Mouse (Mus musculus): ENCODE results near the gene Pgm5.

Gene Pgm5

DNA sequence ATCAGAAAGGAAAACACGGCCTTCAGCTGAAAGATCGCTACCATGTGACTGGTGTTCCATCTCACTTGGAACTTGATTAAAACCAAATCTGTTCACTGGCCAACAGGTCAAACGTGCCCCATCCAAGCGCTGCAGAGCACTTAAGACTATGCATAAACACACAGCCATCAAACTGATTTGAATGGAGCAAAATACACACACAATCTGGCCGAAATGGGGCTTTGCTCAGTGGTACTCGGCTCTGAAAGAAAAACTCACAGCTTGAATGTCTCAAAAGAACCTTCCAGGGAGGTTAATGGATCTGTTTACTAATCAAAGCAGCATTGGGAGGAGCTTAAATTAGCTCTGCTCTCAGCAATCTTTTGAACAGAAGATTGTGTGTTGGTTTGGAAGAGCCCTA lies 81.7 kb downstream of the Pgm5 start:
- DNase-seq (ENCODE audit: low spot score in 2 of 2): no peak

DNA sequence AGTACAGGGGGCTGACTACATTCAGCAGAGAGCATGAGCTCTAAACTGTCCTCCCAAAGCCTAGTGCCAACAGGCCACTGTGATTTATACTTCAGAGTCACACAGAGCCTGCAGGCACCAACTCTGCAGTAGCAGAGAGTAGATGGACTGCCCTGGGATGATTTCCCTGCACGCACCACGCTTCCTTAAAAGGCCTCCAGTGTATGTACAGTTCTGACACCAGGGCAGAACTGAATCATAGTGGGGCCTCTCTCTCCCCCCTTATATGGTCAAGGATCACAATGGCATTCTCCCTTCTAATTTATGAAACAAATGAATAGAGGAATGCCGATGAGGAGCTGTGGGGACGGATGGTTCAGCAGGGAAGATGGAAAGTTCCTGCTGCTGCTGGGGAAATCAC lies 91.3 kb downstream of the Pgm5 start:
- no peak for DNase-seq (ENCODE audit: low spot score in 2 of 2)

DNA sequence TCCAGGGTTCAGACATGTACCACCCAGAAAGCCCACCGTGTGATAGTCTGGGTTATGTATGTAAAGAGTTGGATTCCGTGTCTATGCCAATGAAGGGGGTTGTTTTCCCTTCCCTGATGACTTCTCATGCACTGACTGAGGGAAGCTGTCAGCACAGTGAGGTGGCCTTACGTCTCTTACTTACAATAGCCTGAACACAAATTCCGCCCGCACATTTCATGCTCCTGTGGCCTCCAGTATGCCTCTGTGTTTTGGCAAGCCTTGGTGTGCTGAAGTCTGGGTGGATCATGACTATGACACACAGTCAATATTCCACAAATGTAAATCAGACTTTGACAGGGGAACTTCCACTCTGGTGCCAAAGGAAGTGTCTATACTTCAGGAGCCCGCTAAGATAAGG lies 94.3 kb downstream of the Pgm5 start:
- DNase-seq (ENCODE audit: low spot score in 2 of 2): no peak

DNA sequence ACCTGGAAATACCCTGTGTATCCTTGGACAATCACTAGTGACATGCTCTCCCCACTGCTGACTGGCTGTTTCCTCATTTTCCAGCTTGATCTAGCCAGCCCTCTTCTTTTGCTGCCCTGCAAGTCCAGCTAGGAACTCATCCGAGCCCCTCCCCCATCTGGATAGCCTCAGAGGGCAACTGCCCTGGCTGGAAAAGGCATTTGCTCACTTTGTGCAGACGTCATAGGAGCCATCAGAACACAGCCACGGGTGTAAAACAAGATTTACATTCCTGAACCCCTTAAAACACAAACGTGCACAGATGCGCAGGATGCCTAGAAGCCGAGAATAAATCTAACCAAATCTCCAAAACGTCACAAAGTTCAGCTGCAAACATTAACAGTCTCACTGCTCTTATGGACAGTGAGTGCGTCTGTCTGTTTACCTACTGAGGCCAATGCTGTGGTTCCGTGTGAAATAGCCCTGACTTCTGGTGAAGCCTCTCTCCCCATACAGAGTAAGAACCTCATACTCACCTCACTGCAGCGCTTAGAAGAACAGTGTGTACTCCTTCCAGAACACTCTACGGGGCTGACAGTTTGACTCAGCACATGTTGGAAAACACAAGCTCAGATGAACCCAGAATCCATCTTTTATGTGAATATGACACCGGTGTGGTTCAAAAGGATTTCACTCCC lies 99.0 kb downstream of the Pgm5 start:
- no peak for DNase-seq (ENCODE audit: low spot score in 2 of 2)

DNA sequence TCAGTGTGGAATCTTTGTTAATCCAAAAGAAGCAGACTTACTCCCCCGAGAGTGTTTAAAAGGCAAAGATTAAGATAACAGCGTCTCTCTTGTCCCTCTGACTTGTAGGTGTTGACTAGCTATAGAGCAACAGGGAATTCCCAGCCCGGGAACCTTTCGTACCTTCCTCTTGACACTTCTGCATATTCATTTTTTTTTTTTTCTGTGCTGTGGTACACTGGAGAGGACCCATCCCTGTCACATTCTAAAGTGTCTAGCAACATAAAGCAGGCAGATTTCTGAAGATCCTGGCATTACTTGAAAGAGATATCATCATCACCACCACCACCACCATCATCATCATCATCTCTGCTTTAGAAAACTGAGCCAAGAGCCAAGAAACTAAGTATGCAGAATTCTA lies 105.0 kb downstream of the Pgm5 start:
- DNase-seq (ENCODE audit: low spot score in 2 of 2): no peak

DNA sequence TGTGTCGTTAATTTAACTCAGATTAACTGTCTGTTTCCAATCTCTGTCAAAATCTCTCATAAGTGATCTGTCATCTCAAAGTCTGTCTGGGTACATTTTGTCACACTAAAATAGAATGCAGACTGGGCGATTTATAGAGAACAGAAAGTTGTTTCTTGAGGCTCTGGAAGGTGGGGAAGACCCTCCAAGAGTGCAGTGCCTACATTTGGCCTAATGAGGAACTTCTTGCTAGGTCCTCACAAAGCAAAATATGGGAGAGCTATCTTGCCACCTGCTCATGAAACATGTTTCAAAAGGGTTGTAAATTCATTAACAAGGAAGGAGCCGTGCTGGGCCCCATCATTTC lies 107.2 kb downstream of the Pgm5 start:
- DNase-seq (ENCODE audit: low spot score in 2 of 2): no peak

DNA sequence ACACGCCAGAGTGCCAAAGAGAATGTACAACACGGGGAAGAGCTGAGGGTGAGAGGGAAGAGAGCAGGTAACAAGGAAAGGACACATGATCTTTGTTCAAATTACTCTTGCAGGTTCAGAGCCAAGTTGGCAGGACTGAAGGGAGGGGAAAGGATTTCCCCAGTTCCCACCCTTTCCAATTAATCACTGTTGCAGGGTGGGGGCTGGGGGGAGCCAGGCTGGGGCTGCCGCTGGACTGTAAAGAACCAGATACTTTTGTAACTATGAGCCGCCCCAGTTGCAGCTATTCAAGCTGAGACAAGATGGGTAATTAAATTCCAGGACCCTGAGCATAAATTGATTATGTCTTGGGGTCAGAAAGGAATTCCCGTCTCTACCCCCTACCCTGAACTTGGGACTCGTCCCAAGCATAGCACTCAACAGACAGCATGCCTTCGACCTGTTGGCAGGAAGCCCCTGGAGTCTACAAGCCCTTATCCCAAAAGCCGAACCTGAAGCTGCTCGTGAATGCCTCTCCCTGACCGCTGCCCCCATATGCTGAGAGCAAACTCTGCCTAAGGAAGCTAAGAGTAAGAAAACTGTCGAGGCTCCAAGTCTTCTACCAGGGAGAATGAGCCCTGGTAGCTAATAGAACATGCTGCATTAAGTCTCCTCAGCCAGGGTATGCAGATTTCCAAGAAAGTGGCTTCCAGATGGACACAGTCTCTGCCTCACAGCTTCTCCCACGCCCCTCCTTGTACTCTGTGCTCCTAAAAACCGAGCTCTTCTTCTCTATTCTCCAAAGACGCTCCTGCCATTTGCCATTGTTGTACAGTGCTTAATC lies 107.8 kb downstream of the Pgm5 start:
- DNase-seq (ENCODE audit: low spot score in 2 of 2): no peak

DNA sequence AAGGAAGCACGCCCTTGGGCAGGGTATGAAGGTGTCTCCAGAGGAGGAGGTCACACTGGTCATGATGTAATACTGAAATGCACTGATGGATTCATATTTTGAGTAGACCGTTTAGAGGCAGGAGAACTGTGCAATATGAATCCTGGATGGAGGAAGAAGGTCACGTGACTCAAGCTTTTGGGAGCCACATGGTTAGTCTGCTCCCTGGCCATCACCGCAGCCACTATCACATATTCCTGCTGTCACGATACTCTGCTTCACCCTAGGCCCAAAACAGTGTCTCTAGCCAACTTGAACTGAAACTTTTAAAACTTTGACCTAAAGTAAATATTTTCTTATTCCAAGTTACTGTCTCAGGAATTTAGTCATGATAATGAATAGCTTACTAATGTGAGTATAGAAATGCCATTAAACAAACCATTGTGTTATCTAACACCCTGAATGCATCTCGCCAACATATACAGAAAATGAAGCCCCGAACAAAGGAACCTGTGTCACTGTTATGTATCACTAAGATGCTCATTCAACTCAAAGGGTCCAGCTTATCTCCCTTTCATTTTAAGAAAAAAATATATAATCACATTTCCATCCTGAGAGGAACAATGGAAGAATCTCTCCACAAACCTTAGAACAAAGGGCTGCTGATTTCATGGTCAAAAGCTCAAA lies 108.6 kb downstream of the Pgm5 start:
- DNase-seq (ENCODE audit: low spot score in 2 of 2): no peak

DNA sequence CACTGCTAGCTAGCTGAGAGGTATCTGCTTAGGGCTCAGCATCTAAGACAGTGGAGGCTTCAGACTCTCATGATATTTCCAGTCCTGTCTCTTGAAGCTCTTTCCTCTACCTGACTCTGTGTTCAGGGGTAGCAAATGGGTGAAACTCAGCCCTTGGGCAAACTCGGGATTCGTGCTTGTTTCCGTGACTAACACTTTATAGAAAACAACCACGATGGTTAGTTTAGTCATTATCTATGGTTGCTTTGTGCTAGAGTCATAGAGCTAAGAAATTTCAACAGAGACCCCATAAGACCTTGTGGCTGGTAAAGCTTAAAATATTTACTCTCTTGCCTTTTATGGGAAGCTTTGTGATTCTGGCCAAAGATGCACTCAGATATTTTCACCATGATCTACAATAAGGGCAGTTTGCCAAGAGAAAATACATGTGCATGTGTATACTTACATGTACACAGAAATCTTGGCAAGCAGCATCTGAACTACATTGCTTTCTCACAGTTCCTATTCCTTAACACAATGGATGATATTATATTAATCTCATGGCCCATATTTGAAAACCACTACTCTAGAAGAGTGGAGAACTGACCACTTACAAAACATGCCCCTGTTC lies 115.3 kb downstream of the Pgm5 start:
- no peak for DNase-seq (ENCODE audit: low spot score in 2 of 2)

DNA sequence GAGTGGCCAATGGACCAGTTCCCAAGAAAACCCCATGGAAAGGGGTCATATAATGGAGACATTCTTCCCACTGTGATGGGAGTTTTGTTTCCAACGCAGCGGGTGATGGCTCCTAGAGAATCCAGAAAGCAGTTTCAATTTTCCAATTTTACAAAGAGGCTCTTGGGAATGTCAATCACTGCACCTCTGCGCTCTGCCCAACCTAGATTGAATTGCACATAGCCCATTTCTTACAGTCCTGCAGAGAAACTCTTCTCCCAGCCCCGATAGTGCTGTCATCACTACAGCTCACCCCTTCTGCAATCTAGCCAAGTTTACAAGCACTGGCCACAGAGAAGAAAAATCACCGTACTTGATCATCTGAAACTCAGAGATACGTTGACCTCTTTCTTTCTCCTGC lies 119.0 kb downstream of the Pgm5 start:
- no peak for DNase-seq (ENCODE audit: low spot score in 2 of 2)

DNA sequence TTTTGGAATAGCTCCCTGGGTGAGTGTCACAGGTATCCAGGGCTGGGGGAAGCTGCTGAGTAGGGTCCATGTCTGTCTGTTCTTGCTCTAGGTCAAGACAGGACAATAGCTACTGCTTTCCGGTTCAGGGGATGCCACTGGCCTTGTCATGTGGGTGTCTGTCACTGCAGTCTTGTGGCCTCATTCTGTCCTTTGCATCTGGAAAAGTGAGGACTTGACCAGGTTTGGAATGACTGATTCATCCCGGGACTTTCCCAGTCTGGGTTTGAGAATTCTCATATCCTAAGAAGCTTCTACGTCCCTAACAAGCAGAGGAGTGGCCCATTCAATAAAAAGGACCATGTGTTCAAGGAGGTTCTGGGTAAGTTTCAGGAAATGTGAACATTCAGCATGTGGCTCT lies 122.9 kb downstream of the Pgm5 start:
- no peak for DNase-seq (ENCODE audit: low spot score in 2 of 2)

DNA sequence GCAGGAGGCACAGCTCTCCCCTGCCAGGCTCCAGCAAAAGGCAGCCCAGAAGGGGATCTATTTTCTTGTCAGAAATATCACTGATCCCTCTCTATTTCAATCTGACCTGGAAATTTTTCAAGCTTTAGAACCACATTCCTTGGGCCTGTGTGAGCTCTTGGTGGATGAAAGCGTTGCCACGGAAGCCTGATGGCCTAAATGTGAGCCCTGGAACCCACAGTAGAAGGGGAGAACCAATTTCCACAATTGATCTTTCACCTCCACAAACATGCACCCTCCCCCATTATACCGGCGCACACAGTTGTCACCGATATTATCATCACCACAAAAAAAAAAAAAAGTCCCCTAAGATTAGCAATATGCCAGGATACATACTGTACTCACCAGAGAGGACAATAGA lies 123.6 kb downstream of the Pgm5 start:
- DNase-seq (ENCODE audit: low spot score in 2 of 2): no peak

DNA sequence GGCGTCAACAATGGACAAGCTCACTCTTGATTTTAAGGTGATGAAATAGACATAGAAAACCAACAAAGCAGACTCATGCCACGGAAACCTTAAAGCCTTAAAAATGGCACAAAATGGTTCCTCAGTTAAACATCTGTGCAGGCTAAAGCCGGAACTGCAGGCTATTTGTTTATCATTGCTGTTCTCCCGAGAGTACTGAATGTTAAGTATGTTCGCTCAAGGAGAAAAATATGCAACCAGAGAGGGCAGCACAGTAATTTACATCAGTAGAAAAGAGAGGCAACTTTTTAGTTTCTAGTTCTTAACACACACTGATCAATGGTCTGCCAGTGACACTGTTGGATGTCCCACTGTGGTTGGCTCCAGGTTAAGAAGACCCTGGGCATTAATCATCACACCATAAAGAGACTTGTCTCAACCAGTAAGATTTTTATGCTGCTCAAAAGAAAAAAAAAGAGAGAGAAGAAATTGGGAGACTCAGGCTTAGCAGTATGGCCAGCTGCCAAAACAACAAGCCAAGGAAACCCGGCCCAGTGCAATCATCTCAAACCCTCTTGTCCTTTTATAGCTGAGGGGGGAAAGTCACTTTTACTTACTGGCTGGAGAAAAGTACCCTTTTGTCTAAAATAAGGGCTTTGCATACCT lies 126.0 kb downstream of the Pgm5 start:
- no peak for DNase-seq (ENCODE audit: low spot score in 2 of 2)

DNA sequence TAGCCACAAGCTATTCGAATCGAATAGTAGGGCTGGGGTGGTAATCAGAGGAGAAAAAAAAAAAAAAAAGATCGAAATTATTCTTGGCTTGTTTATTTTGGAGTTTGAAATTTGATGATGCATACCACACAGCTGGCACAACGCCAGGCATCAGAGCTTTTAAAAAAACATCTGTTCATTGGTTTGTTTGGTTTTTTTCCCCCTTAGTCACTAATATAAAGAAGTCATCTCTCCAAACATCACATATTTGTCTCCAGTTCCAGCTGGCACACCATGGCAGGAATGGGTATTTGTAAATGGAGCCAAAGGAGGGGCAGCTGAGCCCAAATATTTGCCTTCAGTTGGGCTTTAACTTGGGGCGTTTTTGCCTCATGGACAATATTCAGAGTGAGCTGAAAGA lies 131.0 kb downstream of the Pgm5 start:
- no peak for DNase-seq (ENCODE audit: low spot score in 2 of 2)

DNA sequence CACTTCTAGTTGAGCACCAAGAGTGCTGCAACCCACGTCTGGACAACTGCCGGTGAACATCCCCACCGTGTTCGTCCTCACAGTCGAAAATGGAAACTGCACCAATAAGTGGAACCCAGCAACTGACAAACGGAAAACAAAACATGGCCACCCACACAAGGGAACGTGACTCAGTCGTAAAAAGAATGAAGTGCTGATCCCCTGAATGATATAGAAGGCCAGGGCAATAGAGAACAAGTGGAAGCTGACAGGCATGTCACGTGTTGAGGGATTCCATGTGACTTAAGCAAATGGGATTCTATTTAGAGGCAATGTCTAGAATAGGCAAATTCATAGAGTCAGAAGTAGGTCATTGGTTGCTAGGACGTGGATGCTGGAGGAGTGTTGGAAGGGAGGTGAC lies 137.3 kb downstream of the Pgm5 start:
- no peak for DNase-seq (ENCODE audit: low spot score in 2 of 2)

DNA sequence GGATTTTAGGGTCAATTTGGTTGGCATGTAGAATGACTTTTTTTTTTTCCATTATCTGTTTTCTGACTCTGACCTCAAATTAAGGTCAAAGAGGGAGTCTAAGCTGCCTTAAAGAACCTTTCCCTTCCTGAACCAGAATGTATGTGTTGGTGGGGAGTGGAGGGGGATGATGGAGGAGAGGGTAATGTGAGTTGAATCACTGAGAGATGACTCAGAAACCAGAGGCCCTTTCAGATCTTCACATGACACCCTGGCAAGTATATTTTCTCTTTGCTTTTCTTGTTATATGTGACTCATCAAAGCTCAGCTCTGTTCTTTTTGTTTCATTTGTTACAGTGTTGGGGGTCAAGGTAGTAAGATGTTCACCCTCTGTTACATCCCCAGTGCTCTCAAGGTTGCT lies 141.2 kb downstream of the Pgm5 start:
- DNase-seq (ENCODE audit: low spot score in 2 of 2): no peak

DNA sequence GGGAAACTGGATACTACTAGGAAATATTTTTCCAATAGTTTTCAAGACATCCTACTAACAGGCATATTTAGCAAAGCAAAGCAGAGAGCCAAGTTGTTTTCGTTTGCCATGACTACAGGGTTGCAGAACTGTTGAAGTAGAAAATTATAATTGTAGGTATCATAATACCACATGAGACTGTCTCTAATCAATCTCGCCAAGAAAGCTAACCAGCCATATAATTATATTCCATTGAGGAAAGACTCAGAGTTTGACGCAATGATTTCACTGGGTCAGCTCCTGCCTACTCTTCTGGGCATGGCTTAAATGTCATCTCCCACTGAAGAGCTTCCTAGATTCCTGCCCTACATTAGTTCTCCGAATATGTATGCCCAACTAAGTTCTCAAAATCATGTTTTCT lies 142.2 kb downstream of the Pgm5 start:
- DNase-seq (ENCODE audit: low spot score in 2 of 2): no peak

DNA sequence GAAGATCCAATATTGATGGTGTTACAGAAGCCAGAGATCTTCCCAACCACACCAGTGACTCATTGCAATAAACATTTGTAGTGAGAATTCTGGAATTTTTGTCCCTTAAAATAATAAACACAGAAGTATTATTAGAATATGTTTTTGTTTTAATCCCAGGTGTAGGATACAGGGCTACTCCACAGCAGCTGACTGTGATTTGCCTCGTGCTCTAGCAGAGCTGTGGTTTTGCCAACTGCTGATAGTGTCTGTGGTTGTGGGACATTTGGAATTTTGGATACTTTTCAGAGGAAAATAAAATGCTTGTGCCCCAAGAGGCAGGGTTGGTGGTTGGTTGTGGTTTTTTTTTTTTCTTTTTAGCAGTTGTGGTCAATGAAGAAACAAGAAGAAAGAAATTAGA lies 143.6 kb downstream of the Pgm5 start:
- no peak for DNase-seq (ENCODE audit: low spot score in 2 of 2)

DNA sequence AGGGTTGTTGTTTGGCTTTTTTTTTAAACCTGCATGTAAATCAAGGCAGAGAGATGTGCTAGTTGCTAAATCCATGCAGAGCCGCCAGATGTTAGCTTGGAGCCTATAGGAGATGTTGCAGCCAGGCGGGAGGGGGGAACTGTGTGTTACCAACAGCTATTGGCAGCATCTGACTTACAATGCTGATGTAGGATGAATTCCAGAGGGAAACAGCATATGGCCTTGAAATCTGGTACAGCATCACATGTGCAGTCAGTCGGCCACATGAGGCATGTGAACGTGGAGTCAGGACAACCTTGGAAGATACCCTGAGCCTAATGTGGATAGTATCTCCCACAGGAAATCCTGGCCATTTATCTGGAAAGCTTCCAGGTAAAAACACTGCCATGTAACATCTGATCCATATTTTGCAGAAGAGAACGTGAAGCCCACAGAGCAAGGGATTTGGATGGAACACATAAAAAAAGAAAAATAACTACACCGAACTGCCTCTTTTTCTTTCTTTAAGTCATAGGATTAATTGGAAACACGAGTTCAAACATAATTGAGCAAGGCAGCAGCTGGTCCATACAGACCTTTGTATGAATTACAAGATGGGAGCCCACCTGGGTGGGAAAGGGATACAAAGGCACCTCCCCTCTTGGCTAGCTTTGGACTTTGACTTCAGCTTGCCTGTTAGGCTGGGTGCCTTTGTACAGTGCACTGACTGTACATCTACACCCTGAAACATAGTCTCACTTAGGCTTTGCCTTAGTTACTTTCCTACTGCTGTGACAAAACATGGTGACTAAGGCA lies 145.2 kb downstream of the Pgm5 start:
- no peak for DNase-seq (ENCODE audit: low spot score in 2 of 2)

DNA sequence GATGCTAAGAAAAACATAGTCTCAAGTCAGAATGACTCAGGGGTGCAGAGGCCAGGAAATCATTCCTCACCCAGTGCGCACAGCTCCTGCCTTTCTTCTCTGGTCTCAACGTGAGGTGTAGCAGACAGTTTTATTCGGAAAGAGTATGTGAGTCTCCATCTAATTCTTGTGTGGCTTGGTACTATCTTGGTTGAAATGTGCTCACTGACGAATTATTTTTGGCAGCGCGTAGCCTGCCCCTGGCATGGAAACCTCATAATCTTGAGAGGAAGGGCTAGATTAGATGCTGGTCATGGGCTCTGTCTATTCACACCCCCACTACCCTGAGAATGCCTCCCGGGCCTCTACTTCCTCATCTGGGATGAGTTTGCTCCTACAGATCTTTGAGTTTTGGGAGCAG lies 153.6 kb downstream of the Pgm5 start:
- DNase-seq (ENCODE audit: low spot score in 2 of 2): no peak

Measured in thymus, postnatal 10 days (tissue).